Mouse (Mus musculus): Measurements from ENCODE around the gene Sh3glb1.

GRCm38 (mm10) chr3:144635236-144635635 is 84.9 kb downstream of the Sh3glb1 start:
- no peak for TF ChIP-seq CTCF (IDR thresholded peaks at IDR 0.05; ENCODE audit: control insufficient read depth, insufficient read depth, insufficient replicate concordance, low read depth, low read length)
- TF ChIP-seq POLR2A (IDR thresholded peaks at IDR 0.05; ENCODE audit: control insufficient read depth, low read depth, low read length): no peak
